Mouse (Mus musculus): ENCODE measurements around the gene Hils1. TPM values are rescaled to one million over a fixed set of nuclear protein-coding genes. Genes with fewer than 3 reads are reported as not detected.
A peak's percentile ranks its signal among the peaks of the same experiment; 100 is the strongest.

Gene Hils1
- not detected for total RNA-seq (2021)
- long read RNA-seq, experiment 1: 0 reads
- long read RNA-seq, experiment 2: 0 reads

DNA sequence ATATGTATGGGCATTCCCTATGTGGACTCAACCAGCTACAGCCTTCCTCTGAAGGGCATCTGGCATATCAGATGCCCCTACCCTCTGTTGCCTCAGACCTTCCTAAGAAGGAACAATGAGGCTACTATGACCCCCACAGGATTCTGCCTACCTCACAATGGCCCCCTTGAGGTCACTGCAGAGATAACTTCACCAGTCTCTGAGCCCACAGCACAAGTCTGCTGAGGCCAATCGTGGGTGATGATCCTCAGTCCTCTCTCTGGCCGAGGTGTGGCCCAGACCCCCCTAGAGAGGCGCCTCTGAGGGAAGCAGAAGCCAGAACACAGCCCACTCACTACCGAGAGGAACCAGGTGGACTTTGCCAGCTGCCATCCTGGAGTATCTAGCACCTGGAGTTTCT lies at the start of gene Hils1:
Gene Hils1, plus strand, starts transcription at position 175 of the 400 bp plus-strand sequence.
- no peak for DNase-seq (ENCODE audit: low spot score in 2 of 2)

DNA sequence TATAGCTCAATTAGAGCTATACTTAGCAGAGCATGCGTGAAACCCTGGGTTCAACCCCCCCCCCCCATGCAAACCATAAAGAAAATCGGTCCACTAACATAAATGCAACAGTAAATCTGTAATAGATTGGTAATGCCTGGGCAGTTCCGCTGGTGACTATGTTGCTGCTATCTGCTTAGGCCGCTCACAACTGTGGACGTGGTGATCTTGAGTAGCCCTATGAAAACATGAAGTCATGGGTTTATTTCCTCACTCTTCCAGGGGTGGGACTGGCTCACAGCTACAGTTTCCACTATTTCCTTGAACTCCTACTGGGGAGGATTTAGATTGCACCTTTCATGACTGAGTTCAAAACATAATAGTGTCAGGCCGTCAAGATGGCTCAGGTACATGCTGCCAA lies 49.7 kb upstream of the Hils1 start:
- DNase-seq (ENCODE audit: low spot score in 2 of 2): no peak

DNA sequence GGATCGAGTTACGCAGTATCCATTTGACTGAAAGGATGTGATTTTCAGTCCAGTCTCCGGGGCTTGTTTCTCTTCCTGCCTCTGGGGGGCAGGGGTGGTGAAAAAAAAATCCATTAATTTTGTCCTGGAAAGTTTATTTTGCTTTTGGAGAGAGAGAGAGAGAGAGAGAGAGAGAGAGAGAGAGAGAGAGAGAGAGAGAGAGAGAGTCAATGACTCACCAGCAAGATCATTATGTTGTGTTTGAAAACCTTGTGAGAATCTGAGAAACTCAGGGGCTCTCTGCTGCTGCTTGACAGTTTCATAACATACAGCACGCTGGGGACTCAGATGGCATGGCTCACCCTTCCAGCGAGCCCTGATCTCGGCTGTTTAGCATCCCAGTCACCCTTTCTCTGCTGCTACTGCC lies 46.4 kb upstream of the Hils1 start:
- no peak for DNase-seq (ENCODE audit: low spot score in 2 of 2)

DNA sequence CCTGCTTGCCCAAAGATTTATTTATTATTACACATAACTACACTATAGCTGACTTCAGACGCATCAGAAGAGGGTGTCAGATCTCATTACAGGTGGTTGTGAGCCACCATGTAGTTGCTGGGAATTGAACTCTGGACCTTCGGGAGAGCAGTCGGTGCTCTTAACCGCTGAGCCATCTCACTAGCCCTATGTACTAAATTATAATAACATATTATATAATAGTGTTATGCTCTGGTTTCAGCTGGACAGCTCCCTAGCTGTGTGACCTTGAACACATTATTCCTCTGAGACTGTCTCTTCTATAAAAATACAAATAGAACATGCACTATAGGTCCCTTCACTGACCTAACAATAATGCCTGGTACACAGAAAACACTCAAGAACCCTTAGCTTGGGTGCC lies 42.4 kb upstream of the Hils1 start:
- DNase-seq (ENCODE audit: low spot score in 2 of 2): no peak

DNA sequence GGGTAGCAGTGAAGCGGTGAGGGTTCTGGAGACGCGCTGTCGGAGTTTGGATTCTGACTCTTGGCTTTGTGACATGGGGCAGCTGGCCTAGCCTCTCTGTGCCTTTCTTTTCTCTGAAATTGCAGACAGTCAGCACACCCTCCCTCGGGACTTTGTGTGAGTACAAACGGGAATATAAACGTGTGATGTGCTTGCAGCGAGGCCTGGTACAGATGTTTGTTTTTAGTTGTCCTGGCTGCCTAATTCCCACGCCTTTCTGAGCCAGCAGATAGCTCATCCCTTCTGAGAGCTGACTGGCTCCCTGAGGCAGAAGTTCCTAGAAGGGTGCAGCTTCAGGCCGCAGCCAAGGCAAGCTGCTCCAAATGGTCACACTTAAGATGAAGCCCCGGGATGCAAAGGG lies 41.0 kb upstream of the Hils1 start:
- no peak for DNase-seq (ENCODE audit: low spot score in 2 of 2)

DNA sequence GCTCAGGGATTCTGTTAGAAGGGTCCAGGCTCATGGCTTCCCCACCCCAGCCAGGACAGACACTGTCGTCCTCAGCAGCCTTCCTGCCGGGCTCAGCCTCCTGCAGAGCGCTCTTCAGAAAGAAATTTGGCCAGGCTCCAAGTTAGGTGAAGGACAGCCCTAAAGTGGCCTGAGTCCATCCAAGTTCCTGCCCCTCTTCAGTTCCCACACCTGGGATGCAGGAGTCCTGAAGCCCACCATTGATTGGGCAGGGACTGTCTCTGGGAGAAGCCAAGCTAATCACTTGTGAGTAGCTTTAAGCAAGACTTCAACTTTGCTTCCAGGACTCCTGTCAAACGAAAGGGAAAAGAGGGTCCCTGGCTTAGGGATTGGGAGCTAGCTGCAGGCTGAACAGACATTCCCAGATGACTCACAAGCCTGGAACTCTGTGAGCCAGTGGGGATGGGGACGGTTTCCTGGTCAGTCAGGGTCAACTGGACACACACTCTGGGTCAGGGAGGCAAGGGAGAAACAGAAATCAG lies 39.6 kb upstream of the Hils1 start:
- no peak for DNase-seq (ENCODE audit: low spot score in 2 of 2)

DNA sequence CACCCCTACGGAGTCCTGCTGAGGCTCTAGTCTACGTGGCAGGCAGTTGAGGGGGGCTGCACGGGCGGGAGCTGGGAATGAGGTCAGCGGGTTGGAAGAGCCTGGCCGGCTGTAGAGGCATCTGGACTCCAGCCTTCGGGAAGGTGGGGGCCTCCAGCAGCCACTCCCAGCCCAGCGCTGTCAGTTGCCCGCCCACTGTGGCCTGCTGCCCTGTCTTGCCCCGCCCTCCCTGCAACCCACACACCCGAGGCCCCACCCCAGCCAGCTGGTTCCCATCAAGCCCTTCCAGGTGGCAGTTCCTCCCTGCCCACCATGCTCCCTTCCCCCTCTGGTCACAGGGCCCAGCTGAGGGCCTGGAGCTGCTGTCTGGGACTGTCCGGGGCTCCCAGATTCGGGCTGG lies 38.6 kb upstream of the Hils1 start:
- DNase-seq (ENCODE audit: low spot score in 2 of 2): peak in 1 of 2 experiments; percentile 56

DNA sequence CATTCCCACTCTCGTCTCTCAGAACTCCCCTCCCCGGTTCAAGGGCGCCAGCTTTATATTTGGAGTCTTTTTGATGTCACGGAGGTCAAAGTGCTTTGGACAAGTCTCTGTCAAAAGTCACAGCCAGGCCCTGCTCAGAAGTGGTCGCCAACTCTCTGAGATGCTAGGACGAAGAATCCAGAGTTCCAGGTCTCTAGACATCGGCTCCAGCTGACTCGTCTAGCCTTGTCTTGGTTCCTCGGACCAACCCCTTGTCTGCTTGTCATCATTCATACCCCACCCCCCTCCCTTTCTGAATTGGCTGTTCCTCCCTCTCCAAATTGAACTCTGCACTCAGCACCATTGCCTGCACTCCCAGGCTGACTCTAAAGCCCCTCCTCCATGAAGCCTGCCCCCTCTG lies 37.8 kb upstream of the Hils1 start:
- DNase-seq (ENCODE audit: low spot score in 2 of 2): no peak

DNA sequence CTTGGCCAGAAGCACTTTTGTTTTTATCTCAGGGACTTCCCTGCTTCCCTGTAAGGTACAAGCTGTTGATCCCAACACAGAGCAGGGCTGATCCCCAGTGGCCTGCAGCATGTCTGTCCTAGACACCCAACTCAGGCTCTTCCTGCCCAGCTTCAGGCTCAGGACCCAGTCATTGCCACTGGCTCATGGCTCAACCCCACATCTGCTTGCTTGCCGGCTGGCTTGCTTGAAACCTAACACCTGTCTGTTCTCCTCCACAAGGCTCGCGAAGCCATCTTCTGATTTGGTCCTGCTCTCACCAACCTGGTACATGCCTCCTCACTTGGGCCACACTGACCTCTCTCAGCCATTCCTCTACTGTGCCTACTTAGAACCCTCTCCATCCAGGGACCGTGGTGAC lies 37.2 kb upstream of the Hils1 start:
- no peak for DNase-seq (ENCODE audit: low spot score in 2 of 2)

DNA sequence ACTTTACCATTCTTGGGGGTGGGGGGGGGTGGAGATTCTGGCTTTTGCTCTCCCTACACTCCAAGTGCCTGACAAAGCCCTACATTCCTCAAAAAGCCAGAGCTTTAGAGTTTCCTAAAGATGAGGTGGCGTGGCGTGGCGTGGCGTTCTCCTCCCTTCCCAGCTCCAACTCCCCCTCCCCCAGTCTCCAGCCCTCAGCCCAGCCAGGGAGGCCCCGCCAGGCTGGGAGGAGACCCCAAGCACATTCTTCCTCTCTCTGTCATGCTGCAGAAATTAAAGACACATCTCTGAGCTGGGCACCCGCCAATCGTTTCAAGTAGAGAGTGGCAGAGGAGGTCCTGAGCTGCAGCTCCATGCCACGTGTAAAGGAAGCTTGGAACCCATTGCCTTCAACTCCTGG lies 33.8 kb upstream of the Hils1 start:
- no peak for DNase-seq (ENCODE audit: low spot score in 2 of 2)

DNA sequence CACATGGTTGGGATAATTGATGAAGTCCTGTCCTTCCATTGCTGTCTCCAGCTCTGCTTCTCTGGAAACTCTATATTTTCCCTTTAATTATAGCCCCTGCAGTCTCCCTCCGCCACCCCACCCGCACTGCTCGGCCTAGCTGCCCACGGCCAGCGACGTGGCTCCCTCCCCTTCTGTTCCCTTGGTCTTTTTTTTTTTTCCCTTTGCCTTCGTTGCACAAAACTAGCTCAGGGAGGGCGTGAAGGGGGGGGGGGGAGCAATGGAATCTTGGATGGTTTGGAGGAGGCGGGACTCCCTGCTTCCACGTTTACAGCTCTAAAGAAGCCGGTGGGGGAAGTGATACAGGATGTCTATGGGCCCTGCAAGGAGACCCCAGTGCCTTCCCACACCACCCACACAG lies 32.9 kb upstream of the Hils1 start:
- no peak for DNase-seq (ENCODE audit: low spot score in 2 of 2)

DNA sequence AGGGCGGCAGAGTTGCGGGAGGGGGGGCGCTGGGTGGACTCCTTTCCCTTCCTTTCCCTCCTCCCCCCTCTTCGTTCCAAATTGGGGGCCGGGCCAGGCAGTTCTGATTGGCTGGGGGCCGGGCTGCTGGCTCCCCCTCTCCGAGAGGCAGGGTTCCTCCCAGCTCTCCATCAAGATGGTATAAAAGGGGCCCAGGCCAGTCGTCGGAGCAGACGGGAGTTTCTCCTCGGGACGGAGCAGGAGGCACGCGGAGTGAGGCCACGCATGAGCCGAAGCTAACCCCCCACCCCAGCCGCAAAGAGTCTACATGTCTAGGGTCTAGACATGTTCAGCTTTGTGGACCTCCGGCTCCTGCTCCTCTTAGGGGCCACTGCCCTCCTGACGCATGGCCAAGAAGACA lies 31.3 kb upstream of the Hils1 start, which contains the start of gene Col1a1:
Gene Col1a1, plus strand, starts transcription at position 180 of the 400 bp plus-strand sequence.
- DNase-seq (ENCODE audit: low spot score in 2 of 2): peak in 1 of 2 experiments; percentile 45

DNA sequence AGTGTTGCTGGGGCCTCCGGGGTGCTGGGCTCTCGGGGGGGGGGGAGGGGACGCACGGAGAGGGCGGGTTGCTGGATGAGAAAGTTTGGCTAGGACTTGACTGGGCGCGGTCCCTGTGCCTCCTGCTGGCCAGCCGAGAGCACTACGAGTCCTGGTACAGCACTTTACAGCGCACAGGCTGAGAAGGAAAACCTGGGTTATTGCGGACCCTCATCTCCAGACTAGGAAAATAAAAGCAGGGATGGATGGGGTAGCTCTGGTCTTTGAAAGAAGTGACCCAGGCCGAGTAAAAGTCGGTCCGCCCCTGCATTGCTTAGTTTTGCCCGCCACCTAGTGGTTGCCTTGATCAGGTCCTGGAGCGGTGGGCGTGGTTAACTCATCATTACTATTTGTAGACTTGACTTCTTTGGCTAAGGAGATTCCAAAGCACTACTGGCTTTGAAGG lies 30.5 kb upstream of the Hils1 start:
- DNase-seq (ENCODE audit: low spot score in 2 of 2): peak; percentile 85 to 89

DNA sequence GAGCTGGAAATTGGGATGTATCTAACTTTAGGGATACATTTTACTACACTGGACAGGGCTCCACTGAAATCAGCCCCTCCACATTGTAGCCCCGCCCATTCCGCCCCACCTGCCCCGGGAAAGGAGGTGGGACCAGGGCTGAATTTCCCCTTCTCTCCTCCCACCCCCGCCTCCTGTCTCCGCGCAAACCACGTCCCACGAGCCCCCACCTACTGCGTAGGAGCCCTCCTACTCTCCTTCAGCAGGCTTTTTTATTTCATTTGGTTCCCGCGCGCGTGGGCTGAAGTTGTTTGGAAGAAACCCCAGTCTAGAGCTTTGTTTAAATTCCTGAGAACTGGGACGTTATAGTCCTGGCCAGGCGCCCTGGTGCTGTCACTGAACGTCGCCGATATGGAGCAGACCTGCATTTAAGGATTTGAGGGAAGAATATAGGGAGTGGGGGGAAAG lies 30.0 kb upstream of the Hils1 start:
- DNase-seq (ENCODE audit: low spot score in 2 of 2): peak in 1 of 2 experiments; percentile 28

DNA sequence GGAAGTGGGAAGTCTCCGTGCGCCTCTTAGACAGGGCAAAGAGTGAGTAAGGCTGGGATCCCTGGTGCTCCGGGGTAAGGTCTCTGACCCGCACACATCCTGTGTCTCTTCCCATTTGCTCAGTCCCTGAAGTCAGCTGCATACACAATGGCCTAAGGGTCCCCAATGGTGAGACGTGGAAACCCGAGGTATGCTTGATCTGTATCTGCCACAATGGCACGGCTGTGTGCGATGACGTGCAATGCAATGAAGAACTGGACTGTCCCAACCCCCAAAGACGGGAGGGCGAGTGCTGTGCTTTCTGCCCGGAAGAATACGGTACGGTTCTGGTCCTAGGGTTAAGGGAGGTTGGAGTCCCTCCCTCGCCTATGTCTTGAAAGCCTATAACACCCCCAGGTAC lies 29.6 kb upstream of the Hils1 start:
- no peak for DNase-seq (ENCODE audit: low spot score in 2 of 2)

DNA sequence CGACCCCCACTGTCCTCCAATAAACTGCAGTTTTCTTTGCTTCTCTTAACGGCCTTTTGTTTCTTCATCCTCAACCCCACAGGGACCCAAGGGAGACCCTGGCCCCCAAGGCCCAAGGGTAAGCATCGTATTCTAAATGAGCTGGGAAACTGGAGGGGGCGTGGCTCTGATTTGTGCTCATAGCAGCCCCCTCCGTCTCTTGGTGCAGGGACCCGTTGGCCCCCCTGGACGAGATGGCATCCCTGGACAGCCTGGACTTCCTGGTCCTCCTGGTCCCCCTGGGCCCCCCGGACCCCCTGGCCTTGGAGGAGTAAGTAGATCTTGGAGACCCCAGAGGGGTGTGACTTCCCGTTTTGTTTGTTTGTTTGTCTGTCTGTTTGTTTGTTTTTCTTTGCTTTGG lies 29.1 kb upstream of the Hils1 start:
- no peak for DNase-seq (ENCODE audit: low spot score in 2 of 2)

DNA sequence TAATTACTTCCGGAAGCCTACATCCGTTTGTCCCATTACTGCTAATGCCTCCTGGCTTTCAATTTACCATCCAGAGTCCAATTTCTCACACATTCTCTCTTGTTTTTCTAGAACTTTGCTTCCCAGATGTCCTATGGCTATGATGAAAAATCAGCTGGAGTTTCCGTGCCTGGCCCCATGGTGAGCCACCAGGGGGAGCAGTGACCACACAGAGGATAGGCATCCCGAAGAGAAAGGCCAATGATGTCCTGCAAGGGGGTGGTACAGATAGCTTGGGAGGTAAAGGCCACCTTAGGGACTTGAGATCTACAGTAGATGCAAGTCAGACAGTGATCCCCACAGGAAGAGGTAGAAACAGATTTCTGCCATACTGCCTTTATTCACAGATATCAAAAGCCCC lies 28.1 kb upstream of the Hils1 start:
- peak; percentile 74 to 80 for DNase-seq (ENCODE audit: low spot score in 2 of 2)

DNA sequence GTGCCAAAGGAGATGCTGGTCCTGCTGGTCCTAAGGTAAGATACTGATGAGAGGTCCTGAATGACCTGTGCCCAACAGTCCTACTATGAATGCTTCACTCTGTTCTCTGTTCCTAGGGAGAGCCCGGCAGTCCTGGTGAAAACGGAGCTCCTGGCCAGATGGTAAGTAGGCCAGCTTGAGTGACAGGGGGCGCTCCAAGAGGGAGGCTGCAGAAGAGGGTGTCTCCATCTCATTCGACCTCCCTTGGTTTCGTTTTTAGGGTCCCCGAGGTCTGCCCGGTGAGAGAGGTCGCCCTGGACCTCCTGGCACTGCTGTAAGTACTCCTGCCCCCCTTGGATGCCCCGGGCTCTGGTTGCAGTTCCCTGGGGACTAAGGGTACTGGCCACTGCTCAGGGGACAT lies 26.3 kb upstream of the Hils1 start:
- no peak for DNase-seq (ENCODE audit: low spot score in 2 of 2)

DNA sequence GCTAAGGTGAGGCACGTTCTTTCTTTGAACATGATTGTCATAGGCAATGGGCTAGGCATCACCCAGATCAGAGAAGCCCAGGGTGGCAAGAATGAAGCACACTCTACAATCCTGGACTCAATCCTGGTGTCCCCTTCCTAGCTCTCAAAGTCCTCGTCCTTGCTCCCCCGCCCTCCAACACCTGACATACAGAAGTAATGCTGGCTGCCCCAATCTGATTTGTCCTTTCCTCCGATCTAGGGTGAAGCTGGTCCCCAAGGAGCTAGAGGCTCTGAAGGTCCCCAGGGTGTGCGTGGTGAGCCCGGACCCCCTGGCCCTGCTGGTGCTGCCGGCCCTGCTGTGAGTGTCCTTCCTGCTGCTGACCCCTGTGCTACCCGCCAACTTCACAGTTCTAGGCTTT lies 25.6 kb upstream of the Hils1 start:
- DNase-seq (ENCODE audit: low spot score in 2 of 2): no peak

DNA sequence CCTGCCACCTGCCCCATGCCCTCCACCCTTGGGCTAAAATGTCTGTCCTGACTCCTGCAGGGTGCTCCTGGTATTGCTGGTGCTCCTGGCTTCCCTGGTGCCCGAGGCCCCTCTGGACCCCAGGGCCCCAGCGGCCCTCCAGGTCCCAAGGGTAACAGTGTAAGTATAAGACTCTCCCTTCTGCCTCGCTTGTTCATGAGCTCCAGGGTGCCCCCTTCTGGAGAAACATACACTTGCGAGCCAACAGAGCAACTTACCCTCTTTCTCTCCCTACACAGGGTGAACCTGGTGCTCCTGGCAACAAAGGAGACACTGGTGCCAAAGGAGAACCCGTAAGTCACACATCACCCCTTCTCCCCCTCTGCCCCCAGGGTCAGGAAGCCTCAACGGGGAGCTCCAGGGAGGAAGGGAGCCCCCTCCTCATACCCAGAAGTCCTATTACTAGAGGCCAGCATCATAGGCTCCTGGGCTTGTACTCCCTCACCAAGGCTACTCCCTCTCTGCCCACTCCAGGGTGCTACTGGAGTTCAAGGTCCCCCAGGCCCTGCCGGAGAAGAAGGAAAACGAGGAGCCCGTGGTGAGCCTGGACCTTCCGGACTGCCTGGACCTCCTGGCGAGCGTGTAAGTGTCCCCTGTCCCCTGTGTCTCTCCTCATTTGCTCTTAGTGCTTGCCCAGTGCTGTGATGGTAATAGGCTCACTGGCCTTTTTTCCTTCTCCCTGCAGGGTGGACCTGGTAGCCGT lies 24.9 kb upstream of the Hils1 start:
- DNase-seq (ENCODE audit: low spot score in 2 of 2): peak; percentile 30 to 51

DNA sequence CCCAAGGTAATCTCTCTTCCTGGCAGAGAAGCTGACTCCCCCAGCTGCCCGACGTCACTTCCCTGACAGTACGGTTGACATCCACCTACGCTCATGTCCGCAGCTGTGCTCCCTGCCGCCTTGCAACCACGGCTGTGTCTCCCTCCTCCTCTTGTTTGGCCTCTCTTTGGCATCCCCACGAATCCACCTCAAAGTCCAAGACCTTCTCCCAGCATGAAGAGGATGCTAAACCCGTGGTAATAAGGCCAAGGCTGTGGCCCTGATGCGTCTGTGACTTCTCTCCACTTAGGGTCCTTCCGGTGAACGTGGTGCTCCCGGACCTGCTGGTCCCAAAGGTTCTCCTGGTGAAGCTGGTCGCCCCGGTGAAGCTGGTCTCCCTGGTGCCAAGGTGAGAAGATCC lies 24.3 kb upstream of the Hils1 start:
- DNase-seq (ENCODE audit: low spot score in 2 of 2): no peak

DNA sequence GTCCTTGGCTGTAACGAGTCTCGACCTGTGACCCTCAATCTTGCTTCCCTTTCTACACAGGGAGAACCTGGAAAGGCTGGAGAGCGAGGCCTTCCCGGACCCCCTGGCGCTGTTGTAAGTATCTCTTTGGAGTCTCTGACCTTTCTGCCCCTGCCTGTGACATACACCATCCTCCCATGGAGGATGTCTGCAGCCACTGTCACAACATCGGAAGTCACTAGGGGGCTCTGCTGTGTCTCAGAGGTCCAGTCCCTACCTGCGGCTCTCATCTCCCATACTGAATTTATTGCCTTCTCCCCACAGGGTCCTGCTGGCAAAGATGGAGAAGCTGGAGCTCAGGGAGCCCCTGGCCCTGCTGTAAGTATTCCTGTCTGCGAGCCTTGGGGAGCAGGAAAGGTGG lies 23.1 kb upstream of the Hils1 start:
- no peak for DNase-seq (ENCODE audit: low spot score in 2 of 2)

DNA sequence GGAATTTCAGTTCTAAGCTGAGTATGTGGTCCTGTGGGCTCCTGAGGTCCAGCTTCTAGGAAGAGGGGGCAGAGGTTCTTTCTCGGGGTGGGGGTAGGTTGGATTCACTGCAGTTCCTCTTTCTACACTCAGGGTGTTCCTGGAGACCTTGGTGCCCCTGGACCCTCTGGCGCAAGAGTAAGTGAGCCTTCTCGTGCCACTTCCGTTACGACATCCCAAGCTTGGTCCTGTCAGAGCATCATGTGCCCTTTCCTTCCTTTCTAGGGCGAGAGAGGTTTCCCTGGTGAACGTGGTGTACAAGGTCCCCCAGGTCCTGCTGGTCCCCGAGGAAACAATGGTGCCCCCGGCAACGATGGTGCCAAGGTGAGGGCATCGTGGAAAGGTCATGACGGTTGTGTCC lies 22.2 kb upstream of the Hils1 start:
- no peak for DNase-seq (ENCODE audit: low spot score in 2 of 2)

Data from adrenal gland, adult 18-20 months (tissue).